Comparison of ENCODE assay signal across 28 mouse cellular contexts in genomic region chrX:73321029-73321428, GRCm38 (mm10). TPM values are rescaled to one million over a fixed set of nuclear protein-coding genes. Genes with fewer than 3 reads are reported as not detected.
DNase-seq lines count a peak whose midpoint lies in the region; ATAC-seq and TF ChIP-seq lines count a peak whose summit lies in the region.
"Had no signal": no experiment of that assay in that cellular context is flagged by ENCODE, and none has a peak within 500 bp of the region (broad histone marks: within the 10 kb centered on the region; RNA-seq: fewer than 3 reads in every experiment).

No protein-coding gene starts in this region.

- no peaks in the 10 kb centered on the region for H3K4me1 ChIP-seq in embryonic facial prominence, embryonic 14.5 days (ENCODE audit: control insufficient read depth, insufficient read depth, low read length)
- H3K4me1 ChIP-seq in embryonic facial prominence, embryonic 10.5 days, result no peaks in the 10 kb centered on the region
- no peaks in the 10 kb centered on the region for H3K4me1 ChIP-seq in limb, embryonic 13.5 days
- H3K4me1 ChIP-seq in limb, embryonic 10.5 days, result no peaks in the 10 kb centered on the region
- H3K4me1 ChIP-seq in limb, embryonic 14.5 days (ENCODE audit: control insufficient read depth, insufficient read depth, low read length), result no peaks in the 10 kb centered on the region

- H3K27me3 ChIP-seq in embryonic facial prominence, embryonic 14.5 days (replicated peaks; ENCODE audit: control insufficient read depth, insufficient read depth, low read length), result no peaks in the 10 kb centered on the region; the same call in 1 of the 2 replicates
- peaks cover 15% of the 10 kb centered on the region; the same call in 1 of the 2 replicates for H3K27me3 ChIP-seq in embryonic facial prominence, embryonic 10.5 days (replicated peaks; ENCODE audit: low read depth, poor library complexity, severe bottlenecking)
- no peaks in the 10 kb centered on the region for H3K27me3 ChIP-seq in limb, embryonic 13.5 days
- peaks cover 39% of the 10 kb centered on the region for H3K27me3 ChIP-seq in limb, embryonic 10.5 days (ENCODE audit: low read depth, poor library complexity, severe bottlenecking)
- no peaks in the 10 kb centered on the region; the same call in 1 of the 2 replicates for H3K27me3 ChIP-seq in limb, embryonic 14.5 days (ENCODE audit: control insufficient read depth, insufficient read depth, low read length)
- H3K27me3 ChIP-seq in myocyte (ENCODE audit: control insufficient read depth, insufficient read depth, insufficient read length), result no peaks in the 10 kb centered on the region
- H3K27me3 ChIP-seq: CH12.LX had no signal

- H3K4me2 ChIP-seq in embryonic facial prominence, embryonic 14.5 days (ENCODE audit: low read depth, low read length), result no peak overlapping the region
- H3K4me2 ChIP-seq in limb, embryonic 13.5 days (replicated peaks), result no peak overlapping the region
- no peak overlapping the region for H3K4me2 ChIP-seq in limb, embryonic 14.5 days (replicated peaks; ENCODE audit: low read depth, low read length, severe bottlenecking)
- H3K4me2 ChIP-seq in myocyte (ENCODE audit: low read depth), result peak overlapping the region; percentile 38

- peak; percentile 63; the same call in 1 of the 2 replicates for ATAC-seq in embryonic facial prominence, embryonic 14.5 days (ENCODE audit: low read depth)
- ATAC-seq in limb, embryonic 13.5 days (ENCODE audit: low FRiP score, low read depth), result peak; percentile 32; the same call in 1 of the 2 replicates
- peak; percentile 63; the same call in 1 of the 2 replicates for ATAC-seq in limb, embryonic 14.5 days (ENCODE audit: low FRiP score, low read depth)
- no peak for ATAC-seq in erythroid progenitor cell, adult 5-6 weeks (replicated peaks; ENCODE audit: low FRiP score, poor library complexity, severe bottlenecking)
- ATAC-seq: activated CD4-positive, CD25-positive, alpha-beta regulatory T cell, adult 4 months; CD4-positive, CD25-positive, alpha-beta regulatory T cell, adult 4 months; Patski had no signal

- H3K9ac ChIP-seq in embryonic facial prominence, embryonic 14.5 days (ENCODE audit: low read depth, low read length), result no peak overlapping the region
- H3K9ac ChIP-seq in limb, embryonic 13.5 days, result no peak overlapping the region
- H3K9ac ChIP-seq in limb, embryonic 14.5 days (ENCODE audit: low read depth, low read length, severe bottlenecking), result no peak overlapping the region

- H3K36me3 ChIP-seq in embryonic facial prominence, embryonic 14.5 days (ENCODE audit: control insufficient read depth, insufficient read depth, low read length), result no peaks in the 10 kb centered on the region
- no peaks in the 10 kb centered on the region for H3K36me3 ChIP-seq in embryonic facial prominence, embryonic 10.5 days (replicated peaks)
- no peaks in the 10 kb centered on the region for H3K36me3 ChIP-seq in limb, embryonic 13.5 days
- H3K36me3 ChIP-seq in limb, embryonic 10.5 days, result no peaks in the 10 kb centered on the region
- no peaks in the 10 kb centered on the region for H3K36me3 ChIP-seq in limb, embryonic 14.5 days (ENCODE audit: control insufficient read depth, insufficient read depth, low read length)
- no peaks in the 10 kb centered on the region for H3K36me3 ChIP-seq in myocyte (ENCODE audit: control insufficient read depth, insufficient read depth)
- H3K36me3 ChIP-seq: G1E had no signal

- no peak overlapping the region for H3K4me3 ChIP-seq in embryonic facial prominence, embryonic 14.5 days (ENCODE audit: low read depth, low read length)
- H3K4me3 ChIP-seq in embryonic facial prominence, embryonic 10.5 days, result no peak overlapping the region
- H3K4me3 ChIP-seq in limb, embryonic 13.5 days, result no peak overlapping the region
- H3K4me3 ChIP-seq in limb, embryonic 10.5 days, result no peak overlapping the region
- H3K4me3 ChIP-seq in limb, embryonic 14.5 days (replicated peaks; ENCODE audit: low read length), result no peak overlapping the region
- H3K4me3 ChIP-seq in myocyte, result no peak overlapping the region

- no peaks in the 10 kb centered on the region for H3K9me3 ChIP-seq in embryonic facial prominence, embryonic 14.5 days (ENCODE audit: control insufficient read depth, low read length)
- H3K9me3 ChIP-seq in embryonic facial prominence, embryonic 10.5 days, result no peaks in the 10 kb centered on the region
- no peaks in the 10 kb centered on the region for H3K9me3 ChIP-seq in limb, embryonic 13.5 days
- H3K9me3 ChIP-seq in limb, embryonic 10.5 days (replicated peaks), result no peaks in the 10 kb centered on the region
- H3K9me3 ChIP-seq in limb, embryonic 14.5 days (ENCODE audit: control insufficient read depth, low read length), result no peaks in the 10 kb centered on the region
- H3K9me3 ChIP-seq: G1E had no signal

- no peak for TF ChIP-seq POLR2A in limb, embryonic 14.5 days (IDR thresholded peaks at IDR 0.05; ENCODE audit: borderline replicate concordance, extremely low read depth, insufficient read depth, insufficient read length)
- TF ChIP-seq POLR2A in myocyte (IDR thresholded peaks at IDR 0.05; ENCODE audit: insufficient read length, low read depth), result no peak

- peak; percentile 36 for DNase-seq in embryonic facial prominence, embryonic 14.5 days (ENCODE audit: low spot score)
- no peak for DNase-seq in embryonic facial prominence, embryonic 10.5 days (ENCODE audit: low spot score)
- DNase-seq in limb, embryonic 10.5 days (ENCODE audit: low spot score), result no peak
- DNase-seq in limb, embryonic 14.5 days (ENCODE audit: low spot score), result peak; percentile 7
- no peak for DNase-seq in kidney, postnatal 14 days
- DNase-seq: adrenal gland, adult 2 months; adrenal gland, adult 8-10 months; adrenal gland, postnatal 10 days; adrenal gland, postnatal 14 days; adrenal gland, postnatal 25 days; adrenal gland, postnatal 36 days; B cell, adult 2 months; cerebellum, adult 11 months; cerebellum, adult 11-12 months had no signal

- no peak overlapping the region for H3K27ac ChIP-seq in embryonic facial prominence, embryonic 14.5 days (replicated peaks; ENCODE audit: low read depth, low read length)
- no peak overlapping the region for H3K27ac ChIP-seq in embryonic facial prominence, embryonic 10.5 days (replicated peaks)
- no peak overlapping the region for H3K27ac ChIP-seq in limb, embryonic 13.5 days
- no peak overlapping the region for H3K27ac ChIP-seq in limb, embryonic 10.5 days
- H3K27ac ChIP-seq in limb, embryonic 14.5 days (replicated peaks; ENCODE audit: low read depth, low read length), result no peak overlapping the region

- H3ac ChIP-seq in myocyte (ENCODE audit: control insufficient read depth, insufficient read length), result no peak overlapping the region

- H3K79me2 ChIP-seq in myocyte (ENCODE audit: control insufficient read depth, insufficient read depth), result no peaks in the 10 kb centered on the region

- WGBS in embryonic facial prominence, embryonic 14.5 days, result 64% methylated on average over 3 of the region's 3 CpGs
- WGBS in embryonic facial prominence, embryonic 10.5 days, result 68% methylated on average over 3 of the region's 3 CpGs
- WGBS in limb, embryonic 13.5 days, result 62% methylated on average over 3 of the region's 3 CpGs
- WGBS in limb, embryonic 10.5 days, result 79% methylated on average over 3 of the region's 3 CpGs
- 71% methylated on average over 3 of the region's 3 CpGs for WGBS in limb, embryonic 14.5 days

RNA-seq across cellular contexts. Expression of gene Gm45015, which starts 15.6 kb away (rescaled TPM):
- not detected in 2 replicates for polyA plus RNA-seq in embryonic facial prominence, embryonic 14.5 days (2014; fragmentation: Nextera tagmentation; extraction: Ambion mirVana)
- not detected in 2 replicates for polyA plus RNA-seq in embryonic facial prominence, embryonic 10.5 days (2016; fragmentation: Nextera tagmentation; extraction: Ambion mirVana)
- polyA plus RNA-seq in limb, embryonic 13.5 days (2015; fragmentation: Nextera tagmentation; extraction: Ambion mirVana), result not detected in 2 replicates
- not detected in 2 replicates for polyA plus RNA-seq in limb, embryonic 10.5 days (2016; fragmentation: Nextera tagmentation; extraction: Ambion mirVana)
- polyA plus RNA-seq in limb, embryonic 14.5 days (2012; rRNA removed), result not detected in 2 replicates
- not detected in 2 replicates for polyA plus RNA-seq in limb, embryonic 14.5 days (2014; fragmentation: Nextera tagmentation; extraction: Ambion mirVana)
- polyA plus RNA-seq in myocyte (2012; fragmentation: generic; extraction: Trizol), result not detected
- total RNA-seq in erythroid progenitor cell, adult 5-6 weeks (2015; ENCODE audit: low replicate concordance), result not detected in 2 replicates
- total RNA-seq in erythroid progenitor cell, adult 5-6 weeks (2017; ENCODE audit: low replicate concordance), result not detected in 2 replicates
- total RNA-seq: adrenal gland, adult 18-20 months; adrenal gland, adult 2 months; adrenal gland, adult 8-10 months; adrenal gland, postnatal 10 days; adrenal gland, postnatal 14 days; adrenal gland, postnatal 25 days; adrenal gland, postnatal 36 days; adrenal gland, postnatal 4 days; CH12.LX; ES-E14; G1E; MEL had no signal
- polyA plus RNA-seq: activated CD4-positive, CD25-positive, alpha-beta regulatory T cell, adult 4 months; adrenal gland, adult 2 months; brain, embryonic 14.5 days; C2C12; CD4-positive, CD25-positive, alpha-beta regulatory T cell, adult 4 months; G1E; Patski had no signal

RNA-seq across cellular contexts. Expression of gene Zfp275, which starts 21.4 kb away (rescaled TPM):
- 27.1 and 28.1 TPM in 2 replicates for polyA plus RNA-seq in embryonic facial prominence, embryonic 14.5 days (2014; fragmentation: Nextera tagmentation; extraction: Ambion mirVana)
- 19.1 and 20.8 TPM in 2 replicates for polyA plus RNA-seq in embryonic facial prominence, embryonic 10.5 days (2016; fragmentation: Nextera tagmentation; extraction: Ambion mirVana)
- polyA plus RNA-seq in limb, embryonic 13.5 days (2015; fragmentation: Nextera tagmentation; extraction: Ambion mirVana), result 19.6 and 23.3 TPM in 2 replicates
- 19.9 and 22.6 TPM in 2 replicates for polyA plus RNA-seq in limb, embryonic 10.5 days (2016; fragmentation: Nextera tagmentation; extraction: Ambion mirVana)
- 38.1 and 48.7 TPM in 2 replicates for polyA plus RNA-seq in limb, embryonic 14.5 days (2012; rRNA removed)
- 24.0 and 25.7 TPM in 2 replicates for polyA plus RNA-seq in limb, embryonic 14.5 days (2014; fragmentation: Nextera tagmentation; extraction: Ambion mirVana)
- polyA plus RNA-seq in myocyte (2012; fragmentation: generic; extraction: Trizol), result 8.9 TPM
- total RNA-seq in erythroid progenitor cell, adult 5-6 weeks (2015; ENCODE audit: low replicate concordance), result 0.42 and 2.9 TPM in 2 replicates
- total RNA-seq in erythroid progenitor cell, adult 5-6 weeks (2017; ENCODE audit: low replicate concordance), result 0.51 and 0.61 TPM in 2 replicates

RNA-seq across cellular contexts. Expression of gene Xlr5a, which starts 28.3 kb away (rescaled TPM):
- 0.11 TPM in 1 of 2 replicates, not detected in the other for polyA plus RNA-seq in embryonic facial prominence, embryonic 14.5 days (2014; fragmentation: Nextera tagmentation; extraction: Ambion mirVana)
- polyA plus RNA-seq in embryonic facial prominence, embryonic 10.5 days (2016; fragmentation: Nextera tagmentation; extraction: Ambion mirVana), result not detected in 2 replicates
- polyA plus RNA-seq in limb, embryonic 13.5 days (2015; fragmentation: Nextera tagmentation; extraction: Ambion mirVana), result 0.09 TPM in 1 of 2 replicates, not detected in the other
- polyA plus RNA-seq in limb, embryonic 10.5 days (2016; fragmentation: Nextera tagmentation; extraction: Ambion mirVana), result not detected in 2 replicates
- polyA plus RNA-seq in limb, embryonic 14.5 days (2012; rRNA removed), result 0.06 TPM in 1 of 2 replicates, not detected in the other
- 0.12 TPM in 1 of 2 replicates, not detected in the other for polyA plus RNA-seq in limb, embryonic 14.5 days (2014; fragmentation: Nextera tagmentation; extraction: Ambion mirVana)
- not detected for polyA plus RNA-seq in myocyte (2012; fragmentation: generic; extraction: Trizol)
- total RNA-seq in erythroid progenitor cell, adult 5-6 weeks (2015; ENCODE audit: low replicate concordance), result not detected in 2 replicates
- total RNA-seq in erythroid progenitor cell, adult 5-6 weeks (2017; ENCODE audit: low replicate concordance), result not detected in 2 replicates
- total RNA-seq: adrenal gland, adult 8-10 months; adrenal gland, postnatal 14 days; adrenal gland, postnatal 36 days; adrenal gland, postnatal 4 days; G1E; MEL had no signal
- polyA plus RNA-seq: activated CD4-positive, CD25-positive, alpha-beta regulatory T cell, adult 4 months; adrenal gland, adult 2 months; brain, embryonic 14.5 days; C2C12; CD4-positive, CD25-positive, alpha-beta regulatory T cell, adult 4 months; G1E; Patski had no signal

RNA-seq across cellular contexts. Expression of gene Xlr5c, which starts 28.3 kb away (rescaled TPM):
- not detected in 2 replicates for polyA plus RNA-seq in embryonic facial prominence, embryonic 14.5 days (2014; fragmentation: Nextera tagmentation; extraction: Ambion mirVana)
- polyA plus RNA-seq in embryonic facial prominence, embryonic 10.5 days (2016; fragmentation: Nextera tagmentation; extraction: Ambion mirVana), result not detected in 2 replicates
- polyA plus RNA-seq in limb, embryonic 13.5 days (2015; fragmentation: Nextera tagmentation; extraction: Ambion mirVana), result not detected in 2 replicates
- not detected in 2 replicates for polyA plus RNA-seq in limb, embryonic 10.5 days (2016; fragmentation: Nextera tagmentation; extraction: Ambion mirVana)
- polyA plus RNA-seq in limb, embryonic 14.5 days (2012; rRNA removed), result not detected in 2 replicates
- not detected in 2 replicates for polyA plus RNA-seq in limb, embryonic 14.5 days (2014; fragmentation: Nextera tagmentation; extraction: Ambion mirVana)
- not detected for polyA plus RNA-seq in myocyte (2012; fragmentation: generic; extraction: Trizol)
- not detected in 2 replicates for total RNA-seq in erythroid progenitor cell, adult 5-6 weeks (2015; ENCODE audit: low replicate concordance)
- total RNA-seq in erythroid progenitor cell, adult 5-6 weeks (2017; ENCODE audit: low replicate concordance), result not detected in 2 replicates
- total RNA-seq: adrenal gland, adult 18-20 months; adrenal gland, adult 2 months; adrenal gland, adult 8-10 months; adrenal gland, postnatal 25 days; adrenal gland, postnatal 36 days; adrenal gland, postnatal 4 days; MEL had no signal
- polyA plus RNA-seq: activated CD4-positive, CD25-positive, alpha-beta regulatory T cell, adult 4 months; adrenal gland, adult 2 months; brain, embryonic 14.5 days; C2C12; G1E; Patski had no signal

RNA-seq across cellular contexts. Expression of gene Xlr3c, which starts 55.8 kb away (rescaled TPM):
- polyA plus RNA-seq in embryonic facial prominence, embryonic 14.5 days (2014; fragmentation: Nextera tagmentation; extraction: Ambion mirVana), result 0.21 and 0.46 TPM in 2 replicates
- polyA plus RNA-seq in embryonic facial prominence, embryonic 10.5 days (2016; fragmentation: Nextera tagmentation; extraction: Ambion mirVana), result 0.18 and 0.47 TPM in 2 replicates
- 0.13 and 0.51 TPM in 2 replicates for polyA plus RNA-seq in limb, embryonic 13.5 days (2015; fragmentation: Nextera tagmentation; extraction: Ambion mirVana)
- polyA plus RNA-seq in limb, embryonic 10.5 days (2016; fragmentation: Nextera tagmentation; extraction: Ambion mirVana), result 0.16 and 0.26 TPM in 2 replicates
- polyA plus RNA-seq in limb, embryonic 14.5 days (2012; rRNA removed), result 0.24 and 0.38 TPM in 2 replicates
- 0.12 and 0.41 TPM in 2 replicates for polyA plus RNA-seq in limb, embryonic 14.5 days (2014; fragmentation: Nextera tagmentation; extraction: Ambion mirVana)
- polyA plus RNA-seq in myocyte (2012; fragmentation: generic; extraction: Trizol), result 1.6 TPM
- not detected in 2 replicates for total RNA-seq in erythroid progenitor cell, adult 5-6 weeks (2015; ENCODE audit: low replicate concordance)
- total RNA-seq in erythroid progenitor cell, adult 5-6 weeks (2017; ENCODE audit: low replicate concordance), result not detected in 2 replicates
- total RNA-seq: adrenal gland, adult 18-20 months; adrenal gland, adult 8-10 months; adrenal gland, postnatal 10 days; adrenal gland, postnatal 14 days had no signal
- polyA plus RNA-seq: activated CD4-positive, CD25-positive, alpha-beta regulatory T cell, adult 4 months; adrenal gland, adult 2 months; brain, embryonic 14.5 days; CD4-positive, CD25-positive, alpha-beta regulatory T cell, adult 4 months; G1E; Patski had no signal

Comparison
In these comparisons a context has a peak if more than half of its experiments do, and no peak if none do; other contexts are left out.
1. DNase-seq: peak in embryonic facial prominence, embryonic 14.5 days (single experiment) and limb, embryonic 14.5 days (single experiment); none in embryonic facial prominence, embryonic 10.5 days (single experiment), limb, embryonic 10.5 days (single experiment) and kidney, postnatal 14 days (single experiment).